Mouse (Mus musculus): ENCODE measurements at regions not wholly inside any gene's neighbourhood (a gene's known extent, or its start where the extent isn't known, plus 50 kb on each side); places are given as distances from the start of the nearest gene placed in this dataset.

DNA sequence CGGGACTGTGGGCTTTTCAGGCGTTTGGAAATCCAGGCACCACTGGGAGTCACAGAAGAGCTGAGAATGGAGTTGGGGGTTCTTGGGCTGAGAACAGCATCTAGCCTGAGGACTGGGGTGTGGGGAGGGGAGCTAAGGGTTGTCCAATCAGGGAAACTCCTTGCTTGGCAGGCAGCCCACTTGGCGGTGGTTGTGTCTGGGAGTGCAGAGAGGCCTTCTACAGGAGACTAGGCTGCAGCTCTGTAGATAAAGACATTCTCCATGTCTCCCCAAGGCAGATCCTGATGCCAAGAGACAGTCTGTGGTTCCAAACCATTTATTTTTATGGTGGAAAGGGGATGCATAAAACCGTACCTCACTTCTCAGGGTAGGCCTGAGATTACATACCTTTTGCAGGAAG is 774.6 kb downstream of the Brinp1 start:
- ATAC-seq (replicated peaks; ENCODE audit: low FRiP score, low read depth): no peak
- Histone ChIP-seq H3K4me1 (replicated peaks; ENCODE audit: insufficient read depth, low read length) (no peaks in the 10 kb centered on the region), H3K27me3 (ENCODE audit: insufficient read depth, low read length) (no peaks in the 10 kb centered on the region), H3K9me3 (replicated peaks; ENCODE audit: low read length) (no peaks in the 10 kb centered on the region), H3K4me3 (replicated peaks; ENCODE audit: low read depth, low read length) (no peak overlapping the region), H3K27ac (no peak overlapping the region), H3K4me2 (ENCODE audit: low read length) (no peak overlapping the region), H3K36me3 (ENCODE audit: insufficient read depth, low read length) (no peaks in the 10 kb centered on the region), H3K9ac (ENCODE audit: low read depth, low read length) (no peak overlapping the region)
- DNase-seq (ENCODE audit: low spot score): no peak
- 62% methylated on average over 4 of the region's 4 CpGs for WGBS
- no peak for TF ChIP-seq CTCF (IDR thresholded peaks at IDR 0.05; ENCODE audit: low read depth)

DNA sequence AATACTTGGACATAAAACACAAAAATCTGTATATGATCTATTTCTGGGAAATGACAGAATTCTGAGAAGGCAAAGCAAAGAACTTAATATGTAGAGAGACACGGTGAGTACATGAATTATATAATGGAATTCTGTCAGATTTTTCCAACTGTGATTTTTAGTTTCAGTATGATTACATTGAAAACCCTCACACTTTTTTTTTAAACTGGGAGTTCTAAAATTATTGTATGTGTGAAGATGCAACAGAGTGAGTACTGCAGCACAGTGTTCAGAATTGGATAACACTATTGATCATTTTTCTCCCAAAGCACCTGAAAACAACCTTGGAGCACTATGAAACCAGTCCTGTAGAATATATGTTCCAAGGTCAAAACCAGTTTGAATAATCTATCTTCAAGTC is 797.7 kb downstream of the Brinp1 start:
- TF ChIP-seq CTCF (IDR thresholded peaks at IDR 0.05; ENCODE audit: low read depth): no peak
- Histone ChIP-seq H3K4me3 (replicated peaks; ENCODE audit: low read depth, low read length) (no peak overlapping the region), H3K4me1 (replicated peaks; ENCODE audit: insufficient read depth, low read length) (no peaks in the 10 kb centered on the region), H3K27ac (no peak overlapping the region), H3K9ac (ENCODE audit: low read depth, low read length) (no peak overlapping the region), H3K27me3 (ENCODE audit: insufficient read depth, low read length) (no peaks in the 10 kb centered on the region), H3K9me3 (replicated peaks; ENCODE audit: low read length) (no peaks in the 10 kb centered on the region), H3K36me3 (ENCODE audit: insufficient read depth, low read length) (no peaks in the 10 kb centered on the region), H3K4me2 (ENCODE audit: low read length) (no peak overlapping the region)
- DNase-seq (ENCODE audit: low spot score) (no peak), ATAC-seq (replicated peaks; ENCODE audit: low FRiP score, low read depth) (no peak)
- 86% methylated on average over 1 of the region's 1 CpGs for WGBS

DNA sequence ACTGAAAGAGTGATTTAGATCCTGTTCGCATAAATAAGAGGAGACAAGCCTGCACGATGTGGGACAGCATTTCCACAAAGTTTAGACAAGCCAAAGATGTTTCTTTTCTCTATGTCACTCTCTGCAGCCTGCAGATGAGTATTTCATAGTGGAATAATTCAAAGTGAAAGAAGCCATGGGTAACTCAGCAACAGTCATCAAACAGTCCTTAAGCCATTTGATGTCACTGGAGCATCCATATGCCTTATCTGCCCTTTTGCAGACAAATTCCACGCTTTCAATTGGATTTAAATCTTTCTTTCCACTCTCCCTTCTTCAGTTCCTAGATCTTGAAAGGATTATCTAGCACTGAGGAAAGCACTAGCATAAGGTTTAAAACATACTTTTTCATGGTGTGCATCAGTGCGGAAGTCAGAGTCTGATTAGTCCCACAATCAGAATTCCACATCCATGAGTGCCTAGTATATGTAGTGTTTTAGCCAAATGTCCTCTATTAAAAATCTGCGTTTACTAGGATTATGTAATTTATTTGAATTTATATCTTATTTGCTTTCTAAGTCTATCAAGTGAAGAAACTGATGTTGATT is 805.6 kb downstream of the Brinp1 start:
- 80% methylated on average over 5 of the region's 5 CpGs for WGBS
- no peaks in the 10 kb centered on the region for H3K27me3 ChIP-seq (ENCODE audit: insufficient read depth, low read length)
- DNase-seq (ENCODE audit: low spot score): no peak
- no peaks in the 10 kb centered on the region for H3K36me3 ChIP-seq (ENCODE audit: insufficient read depth, low read length)
- H3K4me1 ChIP-seq (replicated peaks; ENCODE audit: insufficient read depth, low read length): no peaks in the 10 kb centered on the region
- no peak overlapping the region for H3K27ac ChIP-seq
- H3K4me3 ChIP-seq (replicated peaks; ENCODE audit: low read depth, low read length): no peak overlapping the region
- no peaks in the 10 kb centered on the region for H3K9me3 ChIP-seq (replicated peaks; ENCODE audit: low read length)
- no peak overlapping the region for H3K4me2 ChIP-seq (ENCODE audit: low read length)
- no peak for ATAC-seq (replicated peaks; ENCODE audit: low FRiP score, low read depth)
- no peak for TF ChIP-seq CTCF (IDR thresholded peaks at IDR 0.05; ENCODE audit: low read depth)
- no peak overlapping the region for H3K9ac ChIP-seq (ENCODE audit: low read depth, low read length)

DNA sequence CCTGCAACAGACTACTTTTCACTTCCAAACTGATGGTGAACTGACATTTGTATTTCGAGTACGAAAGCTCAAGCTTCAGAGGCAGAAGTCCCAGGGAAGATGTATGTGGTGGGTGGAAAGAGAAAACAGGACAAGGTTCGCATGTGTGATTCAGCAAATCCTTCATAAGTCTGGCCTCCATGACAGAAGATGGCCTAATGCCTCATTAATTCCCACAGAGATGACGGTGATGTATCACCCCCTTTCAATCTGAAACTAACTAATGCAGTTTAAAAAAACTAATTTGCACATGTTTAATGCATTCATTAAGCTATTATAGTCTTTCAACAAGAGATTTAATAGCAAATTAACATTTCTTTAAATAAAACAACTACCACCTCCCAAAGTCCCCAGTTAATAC is 826.1 kb downstream of the Brinp1 start:
- no peaks in the 10 kb centered on the region for H3K27me3 ChIP-seq (ENCODE audit: insufficient read depth, low read length)
- no peak overlapping the region for H3K27ac ChIP-seq
- H3K36me3 ChIP-seq (ENCODE audit: insufficient read depth, low read length): no peaks in the 10 kb centered on the region
- ATAC-seq (replicated peaks; ENCODE audit: low FRiP score, low read depth) (no peak), DNase-seq (ENCODE audit: low spot score) (no peak)
- 66% methylated on average over 4 of the region's 4 CpGs for WGBS
- H3K4me1 ChIP-seq (replicated peaks; ENCODE audit: insufficient read depth, low read length): no peaks in the 10 kb centered on the region
- no peak overlapping the region for H3K4me2 ChIP-seq (ENCODE audit: low read length)
- no peak for TF ChIP-seq CTCF (IDR thresholded peaks at IDR 0.05; ENCODE audit: low read depth)
- no peak overlapping the region for H3K9ac ChIP-seq (ENCODE audit: low read depth, low read length)
- no peak overlapping the region for H3K4me3 ChIP-seq (replicated peaks; ENCODE audit: low read depth, low read length)
- no peaks in the 10 kb centered on the region for H3K9me3 ChIP-seq (replicated peaks; ENCODE audit: low read length)

DNA sequence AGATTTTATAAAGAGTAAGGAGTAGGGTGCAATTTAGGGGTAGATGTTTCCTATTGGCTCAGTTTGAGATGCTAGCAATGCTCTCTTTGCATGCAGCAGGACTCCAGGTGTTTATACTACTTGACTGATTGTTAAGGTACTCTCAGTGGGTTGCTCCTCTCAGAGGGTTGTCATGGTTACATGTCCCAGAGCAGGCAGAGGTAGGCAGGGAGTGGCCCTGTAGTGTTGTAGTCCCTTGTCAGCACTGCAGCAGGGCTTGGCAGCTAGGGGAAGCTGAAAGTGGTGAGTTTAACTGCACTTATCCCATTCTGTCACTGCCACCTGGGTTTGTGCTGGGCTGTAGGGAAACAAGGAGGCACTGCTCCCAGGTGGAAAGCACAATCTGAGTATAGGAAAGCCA is 839.7 kb downstream of the Brinp1 start:
- Histone ChIP-seq H3K36me3 (ENCODE audit: insufficient read depth, low read length) (no peaks in the 10 kb centered on the region), H3K27ac (no peak overlapping the region), H3K27me3 (ENCODE audit: insufficient read depth, low read length) (no peaks in the 10 kb centered on the region), H3K4me2 (ENCODE audit: low read length) (no peak overlapping the region), H3K4me1 (replicated peaks; ENCODE audit: insufficient read depth, low read length) (no peaks in the 10 kb centered on the region), H3K4me3 (replicated peaks; ENCODE audit: low read depth, low read length) (no peak overlapping the region), H3K9me3 (replicated peaks; ENCODE audit: low read length) (no peaks in the 10 kb centered on the region; the same call in 1 of the 2 replicates), H3K9ac (ENCODE audit: low read depth, low read length) (no peak overlapping the region)
- TF ChIP-seq CTCF (IDR thresholded peaks at IDR 0.05; ENCODE audit: low read depth): no peak
- ATAC-seq (replicated peaks; ENCODE audit: low FRiP score, low read depth) (no peak), DNase-seq (ENCODE audit: low spot score) (no peak)

DNA sequence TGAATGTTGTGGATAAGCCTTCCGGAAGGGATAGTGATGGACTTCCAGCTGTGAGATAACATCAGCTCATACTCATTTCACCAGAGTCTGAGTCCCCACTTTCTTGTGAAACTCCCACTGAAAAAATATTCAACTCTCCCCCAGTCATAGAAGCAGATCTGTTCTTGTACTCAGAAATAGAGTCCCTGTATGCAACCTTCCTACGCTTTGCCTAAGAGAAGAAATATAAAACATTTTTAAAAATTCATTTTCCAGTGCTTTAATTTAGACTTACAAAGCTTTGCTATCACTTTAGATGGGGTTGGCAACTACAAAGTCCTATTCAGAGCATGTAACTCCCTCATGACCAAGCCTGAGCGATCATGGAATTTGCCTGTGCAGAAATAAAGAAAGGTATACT is 868.9 kb downstream of the Brinp1 start:
- TF ChIP-seq CTCF (IDR thresholded peaks at IDR 0.05; ENCODE audit: low read depth): no peak
- no peak for ATAC-seq (replicated peaks; ENCODE audit: low FRiP score, low read depth)
- WGBS: 81% methylated on average over 3 of the region's 3 CpGs

More for the DNA sequence above, 868.9 kb downstream of the Brinp1 start:
- DNase-seq (ENCODE audit: low spot score): no peak
- H3K4me3 ChIP-seq (replicated peaks; ENCODE audit: low read depth, low read length): no peak overlapping the region
- no peaks in the 10 kb centered on the region for H3K9me3 ChIP-seq (replicated peaks; ENCODE audit: low read length)
- H3K9ac ChIP-seq (ENCODE audit: low read depth, low read length): no peak overlapping the region
- H3K4me1 ChIP-seq (replicated peaks; ENCODE audit: insufficient read depth, low read length): no peaks in the 10 kb centered on the region
- no peak overlapping the region for H3K27ac ChIP-seq
- H3K36me3 ChIP-seq (ENCODE audit: insufficient read depth, low read length): no peaks in the 10 kb centered on the region
- H3K4me2 ChIP-seq (ENCODE audit: low read length): no peak overlapping the region
- no peaks in the 10 kb centered on the region for H3K27me3 ChIP-seq (ENCODE audit: insufficient read depth, low read length)

All from kidney, postnatal 0 days (tissue).